Mouse (Mus musculus): ENCODE measurements at regions not wholly inside any gene's neighbourhood (a gene's known extent, or its start where the extent isn't known, plus 50 kb on each side); places are given as distances from the start of the nearest gene placed in this dataset.
A peak's percentile ranks its signal among the peaks of the same experiment; 100 is the strongest.

DNA sequence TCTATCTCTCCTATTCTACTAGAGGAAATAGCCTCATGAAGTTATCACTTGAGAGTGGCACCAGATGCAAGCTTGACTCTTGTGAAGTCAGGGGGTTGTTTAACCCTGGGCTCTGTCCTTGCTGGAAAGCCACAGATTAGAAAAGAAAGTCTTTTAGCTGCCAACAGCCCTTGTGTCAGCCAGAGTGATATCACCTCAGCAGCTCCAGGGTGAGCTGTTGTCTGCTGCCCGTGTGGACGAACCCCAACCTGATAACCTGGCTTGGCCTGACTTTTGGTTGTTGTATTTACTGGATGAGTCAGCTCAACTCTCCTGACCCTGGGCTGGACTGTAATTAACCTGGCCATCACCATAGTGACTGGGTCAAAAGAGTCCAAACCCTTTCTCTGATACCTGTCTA is 88.6 kb upstream of the Serbp1 start:
- no peak for DNase-seq

DNA sequence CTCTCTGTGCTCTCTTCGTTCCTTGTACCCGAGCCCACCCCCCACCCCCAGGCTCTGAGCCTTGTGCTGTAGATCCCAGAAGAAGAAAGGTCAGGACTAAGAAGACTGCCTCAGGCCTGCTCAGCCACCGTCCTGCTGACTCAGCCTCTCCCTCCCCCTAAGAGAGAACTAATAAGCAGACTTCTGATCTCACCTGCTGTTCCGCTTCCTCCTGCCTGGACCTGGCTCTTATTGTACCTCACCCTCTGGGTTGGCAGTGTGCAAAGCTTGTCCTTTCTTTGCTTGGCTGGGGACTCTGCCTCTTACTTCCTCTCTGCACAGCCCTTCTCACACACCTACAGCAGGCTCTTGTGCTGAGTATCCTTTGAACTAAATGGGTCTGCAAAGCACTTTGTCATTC is 91.3 kb upstream of the Serbp1 start:
- DNase-seq, result no peak

DNA sequence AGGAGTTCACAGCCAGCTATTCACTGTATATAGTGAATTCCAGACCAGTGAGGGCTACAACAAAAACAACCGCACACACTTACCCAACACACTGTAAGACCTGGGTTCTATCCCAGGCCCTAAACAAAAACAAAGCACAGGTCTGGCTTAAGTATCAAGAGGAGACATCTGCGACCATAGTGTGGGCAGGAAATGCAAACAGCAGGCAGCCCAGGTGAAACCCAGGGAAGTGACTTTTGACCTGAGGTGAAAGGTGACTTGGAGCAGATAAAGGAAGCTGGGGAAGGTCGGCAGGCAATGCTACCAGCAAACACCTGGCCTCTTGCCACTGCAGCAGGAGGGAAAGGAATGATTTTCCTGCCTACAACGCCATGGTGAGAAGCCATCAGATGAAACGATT is 92.0 kb upstream of the Serbp1 start:
- no peak for DNase-seq

DNA sequence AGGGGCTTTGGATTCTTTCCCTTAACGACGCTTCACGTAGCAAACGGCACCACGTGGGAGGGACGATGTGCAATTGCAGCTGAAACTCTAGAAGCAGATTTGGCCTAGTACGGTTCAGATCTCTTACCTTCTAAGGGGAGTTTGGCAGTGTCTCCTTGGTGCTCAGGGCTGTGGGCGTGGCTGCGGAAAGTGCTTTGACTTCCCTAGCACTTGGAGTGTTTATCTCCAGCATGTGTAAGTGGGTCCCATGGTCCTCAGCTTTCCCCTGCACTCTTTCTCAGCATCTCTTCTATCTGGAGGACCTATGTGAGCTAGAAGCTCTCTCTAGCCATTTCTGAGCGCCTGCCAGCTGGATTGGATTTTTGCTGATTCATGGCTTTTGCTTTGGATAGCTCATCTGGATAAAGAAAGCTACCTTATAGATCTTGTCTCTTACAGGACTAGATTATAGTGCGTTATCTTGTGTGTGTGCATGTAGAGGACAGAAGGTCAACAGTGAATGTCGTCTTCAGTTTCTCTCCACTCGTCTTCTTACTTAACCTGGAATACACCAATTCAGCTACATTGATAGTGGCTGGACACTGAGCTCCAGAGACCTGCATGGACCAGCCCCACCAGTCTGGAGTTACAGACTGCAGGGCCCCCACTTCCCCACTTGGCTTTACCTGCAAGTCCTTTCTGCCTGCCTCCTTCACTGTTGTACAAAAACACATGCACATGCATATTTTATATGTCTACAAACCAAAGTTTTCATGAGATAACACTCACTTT is 92.8 kb upstream of the Serbp1 start:
- DNase-seq, result no peak

DNA sequence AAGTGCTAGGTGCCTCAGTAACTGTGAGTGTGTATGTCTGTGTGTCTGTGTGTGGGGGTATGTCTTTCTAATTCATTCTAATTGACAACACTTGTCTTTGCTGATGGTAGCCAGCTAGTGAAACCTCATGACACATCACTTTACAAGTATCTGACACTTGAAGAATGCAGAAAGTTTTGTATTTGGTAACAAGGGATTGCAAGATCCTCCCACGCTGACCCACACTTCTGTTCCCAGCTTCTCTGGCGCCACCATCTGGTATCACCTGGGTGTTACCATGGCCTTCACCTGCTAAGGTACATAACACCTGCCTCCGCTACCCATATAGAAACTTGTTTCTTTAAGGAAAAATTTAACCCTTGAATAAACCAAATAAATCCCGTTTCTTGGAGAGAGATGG is 95.8 kb upstream of the Serbp1 start:
- peak; percentile 83 for DNase-seq

DNA sequence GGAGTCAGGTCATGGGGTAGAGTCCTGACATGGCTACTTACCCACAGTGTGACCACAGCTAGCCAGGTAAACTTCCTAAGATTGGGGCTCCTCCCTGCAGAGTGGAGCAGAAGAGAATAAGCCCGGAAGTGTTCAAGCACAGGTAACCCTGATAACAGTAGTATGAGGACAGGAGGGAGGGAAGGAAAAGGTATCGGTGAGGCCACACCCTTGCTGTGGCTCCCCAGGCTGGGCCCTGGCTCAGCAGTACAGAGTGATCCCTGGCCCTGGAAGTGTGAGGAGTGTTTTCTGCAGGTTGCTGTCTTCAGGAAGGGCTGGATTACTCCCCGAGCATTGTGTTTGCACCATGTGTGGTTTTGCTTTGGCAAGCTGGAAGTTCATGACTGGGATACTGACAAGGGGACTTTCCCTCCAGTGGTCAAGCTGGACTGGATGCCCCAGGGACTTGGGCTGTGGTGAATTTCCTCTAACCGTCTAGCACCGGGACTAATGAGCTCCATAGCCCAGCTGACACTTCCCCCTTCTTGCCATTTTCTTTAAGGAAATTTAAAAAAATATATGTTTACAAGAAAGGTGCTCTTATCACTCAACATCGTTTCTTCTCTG is 97.2 kb upstream of the Serbp1 start:
- no peak for DNase-seq

DNA sequence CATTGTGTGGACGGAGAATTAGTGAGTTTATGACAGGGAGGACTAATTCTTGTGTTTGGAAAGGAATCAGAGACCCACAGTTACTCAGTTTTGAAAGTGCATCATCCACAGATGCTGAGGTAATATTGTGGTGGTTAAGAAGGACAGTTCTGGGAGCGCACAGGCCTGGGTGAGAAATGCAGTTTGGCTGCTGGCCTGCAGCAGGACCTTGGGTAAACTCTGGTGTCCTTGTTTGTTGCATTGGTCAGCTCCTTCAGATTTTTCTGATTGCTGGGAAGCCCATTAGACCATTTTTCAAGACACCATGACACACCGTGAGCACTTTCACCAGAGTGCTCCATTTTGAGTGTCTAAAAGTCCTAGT is 99.0 kb upstream of the Serbp1 start:
- DNase-seq, result peak; percentile 58

DNA sequence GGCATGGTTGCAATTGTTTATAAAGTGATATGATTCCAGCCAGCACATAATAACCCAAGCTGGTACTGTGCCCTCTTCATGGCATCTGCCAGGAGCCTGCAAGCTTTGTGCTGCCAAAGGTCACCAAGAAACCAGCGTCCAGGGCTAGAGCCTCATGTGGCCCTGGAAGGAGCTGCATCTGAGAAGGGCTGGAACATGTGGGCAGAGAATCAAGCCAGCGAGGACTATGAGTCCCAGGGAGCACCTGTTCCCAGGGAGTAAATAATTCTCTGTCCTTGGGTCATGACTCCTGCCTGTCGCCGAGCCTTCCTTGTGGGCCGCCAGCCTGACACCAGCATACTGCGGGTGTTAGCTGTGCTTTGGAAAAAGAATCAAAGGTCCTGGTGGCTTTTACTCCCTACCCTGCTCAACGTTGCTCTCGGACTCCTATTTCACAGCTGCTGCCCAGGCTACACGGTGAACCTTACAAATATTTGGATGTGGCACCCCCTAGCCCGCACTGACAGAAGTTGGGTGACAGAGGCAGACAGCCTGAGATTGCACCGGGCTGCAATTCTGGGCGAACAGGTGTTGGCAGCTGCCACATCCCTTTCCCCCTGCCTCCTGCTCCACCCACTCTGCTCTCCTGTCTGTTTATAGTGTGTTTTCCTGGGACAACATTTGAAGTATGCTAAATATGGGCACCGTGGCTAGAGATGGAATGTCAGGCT is 99.5 kb upstream of the Serbp1 start:
- peak; percentile 74 for DNase-seq

DNA sequence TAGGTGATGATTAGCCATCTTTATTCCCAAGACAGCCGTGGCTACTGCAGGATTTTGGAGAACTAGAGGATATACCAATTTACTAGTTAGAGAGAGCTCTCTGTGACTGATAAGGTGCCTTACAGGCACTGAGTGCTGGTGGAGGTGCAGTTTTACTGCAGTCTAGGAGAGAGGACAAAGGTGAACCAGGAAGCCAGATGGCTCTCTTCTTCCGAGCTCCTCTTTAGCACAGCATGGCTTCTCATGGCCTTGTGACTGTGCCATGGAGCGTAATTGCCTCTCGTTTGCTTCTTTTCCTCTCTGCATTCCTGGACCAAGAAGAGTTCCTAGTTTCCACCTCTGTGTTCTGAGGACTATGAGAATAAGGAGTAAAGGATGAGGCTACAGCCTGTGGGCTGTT is 100.2 kb upstream of the Gadd45a start:
- no peak for DNase-seq

DNA sequence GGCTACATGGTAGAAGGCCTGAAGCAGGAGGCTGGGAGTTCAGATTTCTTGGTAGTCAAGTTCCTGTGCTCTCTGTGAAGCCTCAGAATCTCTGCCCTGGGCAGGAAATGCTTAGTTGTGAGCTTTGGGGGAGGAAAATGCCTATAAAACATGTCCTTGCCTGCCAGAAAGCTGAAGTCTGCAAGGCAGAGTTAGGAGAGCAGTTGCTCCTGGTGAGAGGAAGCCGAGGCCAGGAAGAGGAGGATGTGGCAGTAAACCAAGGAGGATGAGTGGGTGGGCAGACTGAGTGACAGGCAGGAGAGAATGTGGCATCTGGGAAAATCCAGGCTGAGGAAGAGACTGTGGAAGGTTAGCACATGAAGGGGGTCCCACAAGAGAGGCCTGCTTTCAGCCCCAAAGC is 97.7 kb upstream of the Gadd45a start:
- DNase-seq, result no peak

DNA sequence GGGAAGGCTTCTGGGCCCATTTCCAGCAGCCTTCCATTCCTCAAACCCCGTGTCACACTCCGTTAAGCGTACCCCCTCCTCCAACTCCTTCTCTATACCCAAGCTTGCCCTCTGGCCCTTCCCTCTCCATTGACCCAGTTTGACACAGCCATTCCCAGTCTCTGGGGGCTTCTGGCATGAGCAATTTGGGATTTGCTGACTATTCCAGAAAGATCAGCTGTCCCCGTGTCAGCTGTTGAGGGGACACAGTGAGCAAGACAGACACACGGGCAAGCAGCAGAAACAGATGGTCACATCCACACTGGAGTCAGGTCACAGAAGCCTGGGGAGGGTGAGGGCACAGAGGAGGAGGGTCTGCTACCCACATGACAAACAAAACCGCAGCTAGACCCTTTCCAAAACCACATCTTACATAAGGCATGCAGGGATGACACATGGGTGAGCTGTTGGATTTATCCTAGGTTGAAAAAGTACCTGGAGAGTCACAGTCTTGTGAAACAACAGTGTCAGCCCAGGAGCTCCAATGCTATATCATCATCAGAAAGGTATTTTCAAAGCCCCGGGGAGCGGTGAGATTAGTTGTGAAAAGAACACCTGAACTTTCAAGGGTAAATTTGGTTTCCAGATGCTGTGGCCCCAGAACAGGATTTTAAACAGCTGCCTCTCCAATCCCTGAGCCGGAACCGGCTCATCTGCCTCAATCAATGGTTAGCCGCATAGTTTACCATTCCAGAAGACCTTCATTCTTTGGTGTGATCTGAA is 93.5 kb upstream of the Gadd45a start:
- DNase-seq, result no peak

DNA sequence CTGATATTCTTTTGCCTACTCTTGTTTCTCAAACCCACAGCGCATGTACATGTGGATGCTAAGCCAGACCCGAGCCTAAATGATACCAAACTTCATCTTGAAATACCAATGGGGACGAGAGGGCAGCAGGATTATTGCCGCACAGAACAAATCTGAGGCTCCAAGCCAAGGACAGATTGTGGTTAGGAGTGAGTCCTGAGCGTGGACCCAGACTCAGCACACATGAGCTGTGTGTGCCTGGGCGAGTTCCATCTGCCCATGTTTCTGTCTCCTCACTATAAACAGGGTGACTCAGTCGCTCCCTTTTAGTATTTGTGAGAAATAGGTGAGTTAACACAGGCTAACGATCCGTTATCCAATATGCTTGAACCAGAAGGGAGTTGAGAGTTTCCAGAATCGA is 92.4 kb upstream of the Gadd45a start:
- DNase-seq, result no peak

DNA sequence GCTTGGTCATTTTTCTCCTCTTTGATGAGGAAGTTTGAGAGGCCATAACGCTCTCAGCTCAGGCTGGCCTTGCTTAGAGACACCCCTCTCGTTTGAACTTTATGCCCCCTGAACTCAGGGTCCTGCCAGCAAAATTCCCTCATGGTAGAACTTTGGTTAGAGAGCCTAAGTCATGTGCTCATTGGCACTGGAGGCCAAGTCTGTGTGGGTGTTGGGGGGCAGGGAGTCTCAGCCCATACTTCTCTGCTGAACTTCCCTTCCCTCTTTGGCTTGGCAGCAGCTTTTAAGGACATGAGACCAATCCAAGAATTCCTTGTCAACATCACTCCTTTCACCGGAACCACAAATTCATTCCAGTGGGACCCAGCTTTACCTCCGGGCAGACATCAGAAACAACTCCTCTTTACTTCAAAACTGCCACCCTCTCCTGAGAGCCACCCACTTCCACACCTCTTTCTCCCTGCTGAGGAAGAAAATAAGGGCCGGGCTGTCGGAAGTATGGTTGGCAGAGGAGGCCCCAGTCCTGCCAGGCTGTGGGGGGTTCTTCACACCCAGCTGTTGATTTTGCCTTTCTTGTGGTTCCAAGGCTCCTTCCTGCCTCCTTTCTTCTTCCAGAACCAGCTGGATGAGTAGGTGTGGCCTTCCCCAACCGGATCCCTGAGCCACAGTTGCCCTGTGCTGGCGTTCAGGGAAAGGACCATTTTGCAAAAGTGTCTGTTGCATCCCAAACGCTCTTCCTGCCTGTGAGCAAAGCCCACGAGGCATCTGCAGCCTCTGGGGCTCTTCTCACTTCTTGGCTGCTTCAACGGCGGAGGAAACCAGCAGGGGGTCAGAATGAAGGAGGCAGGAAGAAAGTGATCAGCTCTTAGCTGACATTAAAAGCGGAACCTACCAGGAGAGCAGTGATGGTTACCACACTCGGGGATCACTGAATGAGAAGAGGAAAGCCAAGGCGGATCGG is 91.5 kb upstream of the Gadd45a start:
- no peak for DNase-seq

DNA sequence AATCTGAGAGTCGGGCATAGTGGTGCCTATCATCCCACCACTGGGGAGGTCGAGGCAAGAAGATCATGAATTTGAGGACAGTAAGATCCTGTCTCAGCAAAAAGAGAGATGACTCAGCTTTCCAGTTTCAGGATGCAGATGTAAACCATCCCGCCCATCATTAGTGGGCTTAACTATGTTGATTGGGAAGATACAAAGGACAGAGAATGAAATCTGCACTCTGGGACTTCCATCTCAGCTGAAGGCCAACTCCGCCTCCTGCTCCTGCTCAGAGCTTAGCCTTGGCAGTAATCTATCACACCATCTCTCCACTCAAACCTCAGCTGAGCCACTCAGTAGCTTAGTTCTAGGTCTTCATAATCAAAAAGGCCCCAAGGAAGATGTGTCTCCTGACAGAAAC is 90.5 kb upstream of the Gadd45a start:
- no peak for DNase-seq

DNA sequence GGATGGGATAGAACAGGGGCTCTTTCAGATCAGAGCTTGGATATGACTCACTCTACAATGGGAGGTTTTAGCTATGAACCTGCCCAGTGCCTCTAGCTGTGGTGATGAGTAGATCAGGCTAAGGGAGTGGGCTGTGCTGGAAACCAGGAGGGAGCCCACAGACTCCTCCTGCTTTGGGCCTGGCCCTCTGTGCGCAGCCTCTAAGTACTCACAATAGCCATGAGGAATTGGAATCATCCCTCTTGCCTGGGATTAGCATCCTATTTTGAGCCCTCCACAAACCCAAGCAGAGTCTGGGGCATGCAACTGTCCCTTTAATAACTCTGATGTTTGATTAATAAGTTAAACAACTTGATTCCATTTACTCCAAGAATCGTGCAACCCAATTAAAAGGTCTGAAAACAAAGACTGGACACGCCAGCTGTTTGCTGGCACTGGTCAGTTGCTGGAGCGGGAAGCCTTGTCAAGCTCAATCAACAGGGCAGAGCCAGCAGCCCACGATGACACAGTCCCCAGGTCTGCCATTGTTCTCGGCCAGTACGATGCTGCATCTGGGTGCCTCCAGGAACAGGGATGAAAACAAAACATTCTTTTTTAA is 88.6 kb upstream of the Gadd45a start:
- no peak for DNase-seq

DNA sequence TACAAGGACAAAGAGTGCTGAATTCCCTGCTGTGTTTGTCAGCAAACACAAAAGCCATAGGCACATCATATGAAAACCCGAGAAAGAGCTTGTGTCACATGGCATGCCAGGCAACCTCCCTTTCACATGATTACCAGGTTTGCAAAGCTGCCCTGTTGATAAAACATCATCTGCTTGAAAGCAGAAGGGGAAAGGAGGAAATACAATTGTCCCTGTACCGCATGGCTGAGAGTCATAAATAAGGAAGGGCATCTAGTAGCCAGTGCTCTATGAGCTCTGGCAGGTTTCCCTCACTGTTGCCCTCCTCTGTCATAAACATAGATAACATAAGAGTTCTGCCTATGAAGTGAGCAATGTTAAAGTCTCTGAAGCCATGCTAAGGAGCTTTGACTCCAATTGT is 86.8 kb upstream of the Gadd45a start:
- DNase-seq, result no peak

DNA sequence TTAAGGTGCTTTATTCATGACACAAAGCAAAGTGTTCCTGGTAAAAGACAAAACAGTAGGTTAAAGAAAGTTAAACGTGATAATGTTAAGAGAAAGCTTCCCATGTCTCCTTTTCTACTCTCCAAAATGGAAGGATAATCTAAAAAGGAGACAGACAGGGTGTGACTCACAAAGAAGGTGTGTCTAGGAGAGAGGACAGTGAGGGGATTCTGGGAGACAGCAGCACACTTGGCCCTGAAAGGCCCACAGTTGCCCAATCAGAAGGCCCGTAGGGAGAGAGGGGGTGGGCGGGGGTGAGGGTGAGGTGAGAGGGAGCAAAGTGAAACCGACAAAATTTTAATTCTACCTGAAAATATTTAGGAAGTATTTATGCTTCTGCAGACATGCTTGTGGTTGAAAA is 85.8 kb upstream of the Gadd45a start:
- no peak for DNase-seq

DNA sequence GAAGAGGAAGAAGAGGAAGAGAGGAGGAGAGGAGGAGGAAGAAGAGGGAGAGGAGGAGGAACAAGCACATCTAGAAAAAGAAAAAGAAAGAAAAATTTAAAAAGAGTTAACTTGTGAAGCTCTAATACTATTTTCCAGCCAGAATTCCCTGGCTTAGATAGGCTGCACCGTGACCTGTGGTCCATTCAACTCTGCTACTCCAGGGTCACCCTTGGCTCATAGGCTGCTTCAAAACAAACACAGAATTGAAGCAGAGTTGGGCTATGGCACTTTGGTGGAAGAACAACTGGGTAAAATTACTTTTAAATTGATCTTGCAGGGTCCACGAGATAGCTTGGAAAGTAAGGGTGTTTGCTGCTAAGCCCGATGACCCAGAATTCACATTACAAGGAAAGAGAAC is 79.0 kb upstream of the Gadd45a start:
- DNase-seq, result no peak

DNA sequence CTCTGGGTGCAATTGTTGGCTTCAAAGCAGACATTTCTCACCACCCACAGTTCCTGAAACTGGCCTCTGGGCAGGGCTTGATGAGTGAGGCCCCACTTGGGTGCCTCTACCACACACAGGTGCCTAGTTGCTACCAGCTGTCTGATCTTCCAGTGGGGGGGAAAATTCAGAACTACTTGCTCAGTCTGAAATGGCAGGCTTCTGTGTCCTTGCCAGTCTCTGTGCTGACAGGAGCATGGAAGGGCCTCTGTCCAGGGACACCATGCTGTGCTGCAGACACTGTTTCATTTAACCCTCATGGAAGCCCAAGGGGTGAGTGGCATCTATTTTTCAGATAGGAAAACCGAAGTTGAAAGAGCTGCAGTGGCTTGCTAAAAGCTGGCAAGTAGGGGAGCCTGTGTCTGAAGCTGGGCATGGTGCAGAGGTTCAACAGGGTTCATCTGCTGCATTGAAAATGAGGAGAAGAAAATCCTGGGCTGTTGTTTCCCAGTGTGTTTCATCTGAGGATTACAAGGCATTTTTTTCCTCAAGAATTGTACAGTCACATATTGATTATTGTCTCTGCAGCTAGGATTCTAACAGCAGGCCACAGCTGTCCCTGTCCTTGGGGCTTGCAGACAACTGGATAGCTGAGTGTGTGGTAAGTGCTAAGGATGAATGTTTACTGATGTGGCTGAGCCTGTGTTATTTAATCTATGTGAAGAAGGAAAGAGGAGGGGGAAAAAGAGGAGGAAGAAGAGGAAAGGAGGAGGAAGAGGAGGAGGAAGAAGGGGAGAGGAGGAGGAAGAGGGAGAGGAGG is 78.4 kb upstream of the Gadd45a start:
- no peak for DNase-seq

DNA sequence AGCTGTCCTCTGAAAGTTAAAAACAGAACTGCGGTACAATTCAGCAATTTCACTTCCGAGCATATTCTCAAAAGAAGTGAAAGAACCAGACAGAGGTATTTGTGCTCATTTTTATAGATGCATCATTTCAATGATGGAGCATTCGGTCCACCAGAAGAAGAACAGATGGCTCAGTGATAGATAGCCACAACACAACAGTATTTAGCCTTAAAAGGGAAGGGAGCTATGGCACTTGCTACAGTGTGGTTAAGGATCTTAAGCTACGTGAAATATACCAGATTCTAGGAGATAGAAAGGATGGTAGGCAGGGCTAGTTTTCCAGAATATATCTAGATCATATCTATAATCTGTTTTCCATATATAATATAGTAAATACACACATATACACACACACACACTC is 77.5 kb upstream of the Gadd45a start:
- no peak for DNase-seq

All from adrenal gland, postnatal 14 days (tissue).